Mouse (Mus musculus) heart, adult 2 months (tissue): ENCODE results near the gene Hdac5. TPM values are rescaled to one million over a fixed set of nuclear protein-coding genes. Genes with fewer than 3 reads are reported as not detected.

Experiments
- DNase-seq, 2 experiments: peaks; one replicate each; pipeline ENCODE4 v3.0.0; 2021
- H3K27ac ChIP-seq: fragments of 200-600 bp; 2 replicates; pipeline ENCODE4 v1.8.1; 2022
- H3K27me3 ChIP-seq: fragments of 200-500 bp; 2 replicates; pipeline ENCODE4 v1.6.1; 2012; ENCODE audit warnings: mild to moderate bottlenecking, low read length, inconsistent platforms, mixed read lengths; ENCODE audit not compliant: control insufficient read depth, insufficient read depth
- H3K36me3 ChIP-seq: fragments of 200-500 bp; 2 replicates; pipeline ENCODE4 v1.6.1; 2012; ENCODE audit warnings: low read length, inconsistent platforms; ENCODE audit not compliant: control insufficient read depth, insufficient read depth
- H3K4me1 ChIP-seq: fragments of 200-500 bp; 2 replicates; pipeline ENCODE4 v1.6.1; 2011; ENCODE audit warnings: low read length; ENCODE audit not compliant: control insufficient read depth, insufficient read depth
- H3K4me3 ChIP-seq: fragments of 200-600 bp; 2 replicates; pipeline ENCODE4 v1.8.1; 2022
- H3K79me2 ChIP-seq: fragments of 200-500 bp; replicated peaks from 2 replicates; pipeline ENCODE4 v1.6.1; 2012; ENCODE audit warnings: mild to moderate bottlenecking, inconsistent platforms, low read length, moderate library complexity, mixed read lengths; ENCODE audit not compliant: control insufficient read depth, insufficient read depth
- H3K9ac ChIP-seq: fragments of 200-500 bp; 2 replicates; pipeline ENCODE4 v1.6.1; 2012; ENCODE audit warnings: low read depth, mild to moderate bottlenecking, control low read depth, inconsistent platforms, low read length, mixed read lengths
- CTCF ChIP-seq: fragments of 200-600 bp; IDR thresholded peaks from 2 replicates; pipeline ENCODE4 v1.8.1; 2022; ENCODE audit warnings: antibody characterized with exemption, mild to moderate bottlenecking, moderate library complexity
- EP300 ChIP-seq: fragments of 200-500 bp; IDR thresholded peaks from 2 replicates; pipeline ENCODE4 v1.6.1; 2011; ENCODE audit warnings: low read depth, low read length, control low read depth; ENCODE audit not compliant: insufficient read depth
- POLR2A ChIP-seq: fragments of 200-500 bp; IDR thresholded peaks from 2 replicates; pipeline ENCODE4 v1.6.1; 2011; ENCODE audit warnings: mild to moderate bottlenecking, low read depth, low read length, control low read depth; ENCODE audit not compliant: insufficient read depth
- WGBS: fragments of 180-500 bp; shearing (Covaris S2); methylation state at CpG from one replicate; pipeline ENCODE4 v1.1.7; 2018; 5-methylcytosine and 5-hydroxymethylcytosine counted together
- intact Hi-C: fragments of 180-260 bp; cut with DNase I; formaldehyde crosslinking; loops from one replicate; pipeline ENCODE4 v1.15.1; 2025
- polyA plus RNA-seq: library from polyadenylated mRNA; depleted of rRNA; stranded (reverse); fragments of >200 nt; gene quantifications from 2 replicates; pipeline ENCODE4 v1.2.3, GENCODE M21; 2012
- total RNA-seq, 2 experiments: library from RNA; stranded (reverse); gene quantifications; 2 replicates each; pipeline ENCODE4 v1.2.3; 2021

Gene Hdac5
- total and polyA plus RNA-seq, 3 experiments = 92.6 to 137 (median 113) TPM

DNA sequence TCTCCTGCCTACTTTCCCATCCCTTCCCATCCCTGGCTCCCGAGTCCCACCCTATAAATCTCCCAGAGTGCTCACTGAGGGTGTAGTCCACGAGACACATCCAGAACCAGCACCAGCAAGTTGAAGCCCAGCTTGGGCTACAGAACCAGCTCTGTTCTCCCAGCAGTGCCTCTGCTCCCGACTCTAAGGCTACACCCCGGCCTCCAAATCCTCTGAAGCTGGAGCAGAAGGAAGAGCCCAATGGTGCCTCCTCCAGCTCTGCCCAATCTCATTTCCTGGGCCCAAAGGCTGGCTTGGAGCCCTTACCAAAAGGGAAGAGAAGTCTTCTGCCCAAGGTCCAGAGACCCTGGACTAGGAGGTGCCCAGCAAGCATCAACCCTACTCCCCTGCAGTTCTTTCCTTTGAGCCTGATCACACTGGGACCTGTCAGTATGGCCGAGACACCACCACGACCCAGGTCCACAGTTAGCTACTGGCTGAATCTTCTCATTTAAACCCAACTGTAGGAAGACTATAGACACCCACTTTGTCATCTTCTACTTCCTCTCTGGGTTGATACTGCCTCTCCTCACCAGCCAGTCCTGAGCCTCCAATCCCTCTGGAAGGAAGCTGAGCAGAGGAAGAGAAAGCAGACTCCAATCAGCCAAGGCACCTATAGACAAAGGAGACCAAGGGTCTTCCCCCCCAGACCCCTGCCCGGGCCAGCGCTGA is 8.6 kb downstream of the Hdac5 start:
- no peak for TF ChIP-seq POLR2A
- no peak for TF ChIP-seq EP300
- no peak for TF ChIP-seq CTCF
- Histone ChIP-seq H3K36me3 (peaks cover 6% of the 10 kb centered on the region; the same call in 1 of the 2 replicates), H3K27me3 (no peaks in the 10 kb centered on the region), H3K4me1 (peaks cover 44% of the 10 kb centered on the region), H3K4me3 (no peak overlapping the region), H3K9ac (no peak overlapping the region), H3K27ac (peak overlapping the region; percentile 92), H3K79me2 (peaks cover 3% of the 10 kb centered on the region; the same call in 1 of the 2 replicates)
- 74% methylated on average over 8 of the region's 8 CpGs for WGBS
- intact Hi-C loops = no loop called here
- peak in 1 of 2 experiments; percentile 20 for DNase-seq

DNA sequence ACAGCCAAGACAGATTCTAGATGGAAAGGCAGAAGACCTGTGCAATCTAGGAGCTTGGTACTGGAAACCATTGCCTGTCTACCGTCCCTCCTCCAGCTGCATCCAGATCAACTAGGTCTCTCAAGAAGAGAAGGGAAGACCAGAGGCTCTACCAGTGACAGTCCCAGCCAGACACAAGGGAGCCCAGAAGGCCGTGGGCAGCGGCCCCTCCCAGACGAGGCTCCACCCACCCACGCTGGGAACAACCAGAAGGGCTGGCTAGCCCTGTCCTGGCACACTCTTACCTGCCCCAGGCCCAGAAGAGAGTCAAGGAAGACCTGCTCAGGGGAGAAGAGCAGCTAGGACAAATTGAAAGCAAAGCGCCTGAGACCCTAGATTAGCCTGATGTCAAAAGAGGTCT is 9.5 kb downstream of the Hdac5 start:
- Histone ChIP-seq H3K27ac (peak overlapping the region; percentile 92), H3K9ac (no peak overlapping the region), H3K79me2 (peaks cover 3% of the 10 kb centered on the region; the same call in 1 of the 2 replicates), H3K27me3 (no peaks in the 10 kb centered on the region), H3K4me3 (no peak overlapping the region), H3K36me3 (peaks cover 6% of the 10 kb centered on the region; the same call in 1 of the 2 replicates), H3K4me1 (peaks cover 48% of the 10 kb centered on the region)
- intact Hi-C loops = no loop called here
- 39% methylated on average over 6 of the region's 6 CpGs for WGBS
- peak in 1 of 2 experiments; percentile 52 for DNase-seq
- TF ChIP-seq POLR2A = no peak
- TF ChIP-seq EP300 = no peak
- no peak for TF ChIP-seq CTCF

DNA sequence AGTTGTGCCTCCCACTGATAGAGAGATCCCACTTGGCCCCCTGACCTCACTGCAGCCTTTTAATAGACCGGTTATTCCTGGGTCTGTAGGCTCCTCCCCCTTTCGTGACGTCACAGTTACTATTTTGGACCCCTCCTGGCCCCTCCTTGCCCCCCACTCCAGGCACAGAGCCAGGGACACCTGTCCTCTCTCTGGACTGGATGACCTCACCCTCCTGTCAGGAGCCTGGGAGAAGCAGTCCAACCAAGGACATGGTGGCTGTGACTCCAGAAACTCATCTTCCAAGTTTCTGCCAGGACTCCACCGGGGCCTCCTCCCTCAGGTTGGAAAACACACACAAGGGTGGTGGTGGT is 10.0 kb downstream of the Hdac5 start:
- WGBS = 25% methylated on average over 4 of the region's 4 CpGs
- H3K36me3 ChIP-seq = peaks cover 8% of the 10 kb centered on the region; the same call in 1 of the 2 replicates
- no peak overlapping the region for H3K4me3 ChIP-seq
- no peaks in the 10 kb centered on the region for H3K27me3 ChIP-seq
- H3K79me2 ChIP-seq = peaks cover 3% of the 10 kb centered on the region; the same call in 1 of the 2 replicates
- peak overlapping the region; percentile 92 for H3K27ac ChIP-seq
- intact Hi-C loops = no loop called here
- DNase-seq = peak; percentile 82 to 88
- 0 out of 2 replicates have a peak overlapping the region, but pooled peaks have one; percentile 17 for H3K9ac ChIP-seq
- peaks cover 47% of the 10 kb centered on the region for H3K4me1 ChIP-seq
- TF ChIP-seq POLR2A (0 out of 2 replicates have a peak, but pooled peaks have one; percentile 6), EP300 (peak; percentile 74; the same call in 1 of the 2 replicates), CTCF (no peak)

DNA sequence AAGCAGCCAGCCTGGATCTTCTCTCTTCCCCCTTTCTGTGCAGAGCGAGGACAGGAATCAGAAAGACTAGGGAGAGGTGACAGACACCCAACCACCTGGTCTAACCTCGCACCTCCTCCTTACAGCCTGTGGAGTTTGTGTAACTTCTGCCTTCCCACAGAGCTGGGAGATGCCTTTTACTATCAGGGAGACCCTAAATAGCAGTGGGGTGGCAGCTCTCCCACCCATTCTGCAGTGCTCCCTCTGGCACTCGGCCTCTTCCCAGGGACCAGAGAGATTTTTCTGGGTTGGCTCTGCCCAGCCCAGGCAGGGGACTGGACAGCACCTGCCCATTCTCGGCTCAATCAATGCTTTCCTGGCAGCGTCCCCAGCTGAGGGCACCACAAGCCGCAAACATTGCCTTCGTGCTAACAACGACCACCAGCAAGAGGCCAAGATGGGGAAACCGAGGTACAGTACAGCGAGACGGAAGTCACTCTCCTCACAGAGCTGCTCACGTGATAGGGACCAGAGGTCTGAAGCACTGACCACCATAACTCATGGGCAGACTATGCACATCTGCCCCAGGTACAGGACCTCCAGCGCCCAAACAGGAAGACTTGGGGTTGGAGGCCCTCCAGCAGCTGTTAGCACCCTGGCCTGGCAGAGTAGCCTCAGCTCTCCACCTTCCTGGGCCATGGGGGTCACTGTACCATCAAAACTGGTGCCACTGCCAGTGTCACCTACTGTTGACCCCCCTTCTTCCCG is 10.5 kb downstream of the Hdac5 start:
- no peaks in the 10 kb centered on the region for H3K27me3 ChIP-seq
- H3K9ac ChIP-seq = peak overlapping the region; percentile 48
- peak overlapping the region; percentile 2 for H3K4me3 ChIP-seq
- 40% methylated on average over 14 of the region's 14 CpGs for WGBS
- intact Hi-C loops = no loop called here
- peaks cover 3% of the 10 kb centered on the region; the same call in 1 of the 2 replicates for H3K79me2 ChIP-seq
- TF ChIP-seq EP300 = no peak
- 0 out of 2 replicates have a peak, but pooled peaks have one; percentile 7 for TF ChIP-seq POLR2A
- no peak for TF ChIP-seq CTCF
- peak in 1 of 2 experiments; percentile 56 for DNase-seq
- peak overlapping the region; percentile 92 for H3K27ac ChIP-seq
- peaks cover 8% of the 10 kb centered on the region; the same call in 1 of the 2 replicates for H3K36me3 ChIP-seq
- peaks cover 49% of the 10 kb centered on the region for H3K4me1 ChIP-seq

DNA sequence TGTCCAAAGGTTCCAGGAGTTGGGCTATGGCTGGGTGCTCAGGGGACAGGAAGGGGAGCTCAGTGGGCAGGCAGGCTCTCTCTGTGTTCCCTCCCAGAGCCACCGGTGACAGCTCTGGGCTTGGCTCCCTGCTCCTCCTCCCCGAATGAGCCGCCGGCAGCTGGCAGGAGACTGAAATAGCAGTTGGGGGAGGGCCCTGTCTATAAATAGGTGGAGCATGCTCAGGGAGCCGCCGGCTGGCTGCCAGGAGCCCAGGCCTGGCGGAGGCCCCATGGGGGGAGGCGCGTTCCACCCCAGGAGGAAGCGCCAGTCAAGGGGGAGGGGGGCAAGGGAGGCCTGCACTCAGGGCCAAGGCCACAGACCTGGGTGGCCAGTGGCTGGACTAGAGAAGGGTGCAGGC is 11.2 kb downstream of the Hdac5 start:
- intact Hi-C loops = no loop called here

More for the DNA sequence above, 11.2 kb downstream of the Hdac5 start:
- no peaks in the 10 kb centered on the region for H3K79me2 ChIP-seq
- peaks cover 5% of the 10 kb centered on the region; the same call in 1 of the 2 replicates for H3K36me3 ChIP-seq
- H3K27ac ChIP-seq = peak overlapping the region; percentile 92
- WGBS = 1% methylated on average over 10 of the region's 10 CpGs
- no peaks in the 10 kb centered on the region for H3K27me3 ChIP-seq
- peak overlapping the region; percentile 74 for H3K9ac ChIP-seq
- peaks cover 47% of the 10 kb centered on the region for H3K4me1 ChIP-seq
- H3K4me3 ChIP-seq = peak overlapping the region; percentile 68
- TF ChIP-seq CTCF (0 out of 2 replicates have a peak, but pooled peaks have one; percentile 4), POLR2A (peak; percentile 99), EP300 (peak; percentile 42; the same call in 1 of the 2 replicates)
- DNase-seq = peak; percentile 97 to 98
